Mouse (Mus musculus): Measurements from ENCODE around the gene Coro1c.

Coro1c gene

GRCm38 (mm10) chr5:113883384-113883771 lies 25.2 kb downstream of the Coro1c start:
- no peak for DNase-seq (ENCODE audit: low spot score in 2 of 2)

GRCm38 (mm10) chr5:113882566-113883383 lies 25.8 kb downstream of the Coro1c start:
- no peak for DNase-seq (ENCODE audit: low spot score in 2 of 2)

DNA sequence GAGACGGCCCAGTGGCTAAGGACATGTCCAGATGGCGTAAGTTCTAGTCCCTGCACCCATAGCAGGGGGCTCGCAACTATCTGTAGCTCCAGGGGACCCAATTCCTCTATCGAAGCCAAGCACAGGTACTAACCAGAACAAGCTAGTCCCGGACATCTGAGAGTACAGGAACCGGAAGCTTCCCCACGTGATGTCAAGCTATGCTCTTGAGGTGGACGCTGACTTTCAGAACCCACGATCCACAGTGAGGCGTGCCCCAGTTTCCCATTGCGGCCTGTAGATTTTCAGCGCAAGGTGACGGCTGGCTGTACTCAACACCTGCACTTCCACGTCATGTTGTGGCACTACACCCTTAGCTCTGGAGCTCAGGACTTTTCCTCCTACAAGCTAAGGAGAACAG lies 27.4 kb downstream of the Coro1c start:
- DNase-seq (ENCODE audit: low spot score in 2 of 2): no peak

- DNase-seq (ENCODE audit: low spot score in 2 of 2): peak; percentile 48 to 65
These were observed 29.5 kb downstream of the Coro1c start for GRCm38 (mm10) chr5:113878943-113879617.

DNA sequence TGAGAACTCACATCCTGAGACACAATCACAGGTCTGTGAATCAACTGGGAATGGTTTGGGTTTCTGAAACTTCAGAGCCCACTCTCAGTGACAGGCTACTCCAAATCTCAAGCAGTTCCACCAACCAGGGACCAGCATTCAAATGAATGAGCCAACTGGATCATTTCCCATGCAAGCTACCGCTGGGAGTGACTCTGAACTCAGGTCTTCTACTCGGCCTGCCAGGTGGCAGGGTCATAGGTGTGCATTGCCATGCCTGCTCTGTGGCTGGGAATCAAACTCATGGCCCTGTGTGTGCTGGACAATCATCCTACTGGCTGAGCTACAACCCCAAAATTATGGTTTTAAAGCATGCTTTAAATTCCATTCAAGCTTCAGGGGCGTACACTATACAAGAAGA lies 31.0 kb downstream of the Coro1c start:
- DNase-seq (ENCODE audit: low spot score in 2 of 2): no peak

GRCm38 (mm10) chr5:113876176-113876575 lies 32.4 kb downstream of the Coro1c start:
- DNase-seq (ENCODE audit: low spot score in 2 of 2): no peak

- no peak for DNase-seq (ENCODE audit: low spot score in 2 of 2)
These were observed 32.9 kb downstream of the Coro1c start for GRCm38 (mm10) chr5:113875625-113876024.

DNA sequence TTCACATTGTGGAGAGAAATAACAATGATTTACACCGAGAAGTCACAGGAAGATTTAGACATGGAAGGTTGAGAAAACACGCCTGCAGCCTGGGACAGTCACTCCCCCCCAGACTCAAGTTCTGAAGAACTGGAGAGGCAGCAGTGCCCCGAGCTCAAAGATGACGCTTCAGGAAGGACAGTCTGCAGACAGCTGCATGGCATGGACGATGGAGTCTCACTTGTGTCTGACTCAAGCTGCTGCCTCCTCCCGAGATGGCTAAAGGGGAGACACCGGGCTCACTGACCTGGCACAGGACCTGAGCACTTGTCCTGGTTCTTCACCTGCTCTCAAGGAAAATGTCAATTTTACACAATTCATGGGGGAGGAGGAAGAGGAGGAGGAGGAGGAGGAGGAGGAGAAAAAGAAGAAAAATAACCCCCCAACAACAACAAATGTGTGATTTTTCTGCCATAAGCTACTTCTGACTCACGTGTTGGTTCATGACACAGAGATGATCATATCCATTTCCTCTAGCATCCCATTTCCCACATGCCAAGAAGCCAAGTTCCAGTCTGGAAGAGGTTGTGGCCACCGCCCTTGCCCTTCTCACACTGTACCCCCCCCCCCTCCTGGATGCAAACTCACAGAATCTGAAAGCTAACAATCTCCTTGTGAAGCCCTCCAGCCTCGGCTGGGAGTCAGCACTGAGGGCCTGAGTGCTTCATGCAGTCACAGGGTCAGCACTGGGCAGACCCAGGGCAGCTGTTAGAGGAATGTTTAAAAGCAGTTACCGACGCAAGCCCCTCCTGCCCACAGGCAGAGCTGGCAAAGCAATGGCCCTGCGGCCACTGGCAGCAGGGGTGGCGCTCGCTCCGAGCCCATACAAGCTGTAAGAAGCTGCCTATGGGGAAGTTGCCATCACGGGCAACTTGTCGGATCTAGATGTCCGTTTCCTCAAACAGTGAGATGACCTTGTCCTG lies 34.2 kb downstream of the Coro1c start:
- DNase-seq (ENCODE audit: low spot score in 2 of 2): no peak

DNA sequence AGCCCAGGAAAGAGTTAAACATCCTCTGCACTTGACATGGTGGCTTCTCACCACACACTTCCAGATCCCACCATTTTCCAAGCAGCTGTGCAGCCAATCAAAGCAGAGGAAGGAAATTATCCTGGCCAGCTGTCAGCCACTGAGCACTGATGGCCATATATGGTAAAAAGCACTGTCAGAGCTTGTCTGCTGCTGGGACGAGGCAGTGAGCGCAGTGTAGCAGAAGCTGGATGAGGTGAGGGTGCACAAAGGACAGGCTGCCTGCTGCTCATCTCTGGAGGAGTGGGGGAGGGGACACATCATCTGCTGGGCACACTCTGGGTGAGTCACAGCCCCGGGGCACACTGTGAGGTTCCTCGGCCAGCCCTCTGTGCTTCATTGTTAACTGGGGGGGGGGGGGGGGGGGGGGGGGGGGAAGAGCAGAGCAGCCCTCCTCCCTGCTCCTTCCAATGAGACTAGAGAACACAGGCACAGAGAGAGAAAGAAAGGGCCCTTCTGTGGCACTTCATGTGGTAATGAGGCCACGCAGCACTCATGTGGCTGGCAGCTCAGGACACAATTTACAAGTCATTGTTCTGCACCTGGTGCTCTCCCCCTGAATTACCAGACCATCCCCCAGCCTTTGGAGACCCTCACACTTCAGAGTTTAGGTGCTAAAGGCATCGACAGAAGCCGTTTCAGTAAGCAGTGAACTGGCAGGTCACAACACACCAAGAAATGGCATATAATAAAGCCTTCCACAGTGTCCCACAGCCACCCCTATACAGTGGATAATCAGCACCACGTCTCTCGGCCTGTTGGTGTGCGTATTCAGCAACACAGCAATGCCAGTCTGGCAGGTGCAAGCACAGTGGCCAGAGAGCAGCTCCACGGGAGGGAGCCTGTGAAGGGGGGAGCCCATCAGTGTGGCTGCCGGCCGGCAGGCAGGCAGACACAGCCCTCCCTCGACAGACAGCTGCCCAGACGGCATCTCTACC lies 35.3 kb downstream of the Coro1c start:
- DNase-seq (ENCODE audit: low spot score in 2 of 2): peak in 1 of 2 experiments; percentile 58

GRCm38 (mm10) chr5:113871903-113872548 lies 36.5 kb downstream of the Coro1c start:
- no peak for DNase-seq (ENCODE audit: low spot score in 2 of 2)

GRCm38 (mm10) chr5:113870393-113871040 lies 38.0 kb downstream of the Coro1c start:
- no peak for DNase-seq (ENCODE audit: low spot score in 2 of 2)

- DNase-seq (ENCODE audit: low spot score in 2 of 2): peak in 1 of 2 experiments; percentile 52
These were observed 39.4 kb downstream of the Coro1c start for GRCm38 (mm10) chr5:113869132-113869531.

DNA sequence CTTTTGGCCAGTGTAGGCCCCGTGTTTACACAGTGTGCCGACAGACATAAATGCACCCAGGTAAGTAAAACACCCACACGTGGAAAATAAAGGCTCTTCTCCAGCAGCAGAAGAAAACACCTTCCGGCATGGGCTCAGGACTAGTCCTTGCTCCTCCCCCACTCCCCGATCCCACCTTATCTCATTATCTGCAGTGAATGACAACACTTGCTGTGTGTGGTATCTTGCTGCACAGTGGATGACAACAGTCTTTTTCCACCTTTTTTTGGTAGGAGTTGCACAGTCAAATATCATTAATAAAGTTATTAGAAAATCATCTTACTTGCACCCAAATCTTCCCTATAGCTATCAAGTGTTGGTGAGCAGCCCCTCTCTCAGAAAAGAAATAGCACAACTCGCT lies 43.6 kb downstream of the Coro1c start:
- no peak for DNase-seq (ENCODE audit: low spot score in 2 of 2)

GRCm38 (mm10) chr5:113863994-113864393 lies 44.6 kb downstream of the Coro1c start:
- DNase-seq (ENCODE audit: low spot score in 2 of 2): no peak

- no peak for DNase-seq (ENCODE audit: low spot score in 2 of 2)
These were observed 46.1 kb downstream of the Coro1c start for GRCm38 (mm10) chr5:113862418-113862817.

GRCm38 (mm10) chr5:113861294-113861693 lies 47.3 kb downstream of the Coro1c start:
- DNase-seq (ENCODE audit: low spot score in 2 of 2): no peak

DNA sequence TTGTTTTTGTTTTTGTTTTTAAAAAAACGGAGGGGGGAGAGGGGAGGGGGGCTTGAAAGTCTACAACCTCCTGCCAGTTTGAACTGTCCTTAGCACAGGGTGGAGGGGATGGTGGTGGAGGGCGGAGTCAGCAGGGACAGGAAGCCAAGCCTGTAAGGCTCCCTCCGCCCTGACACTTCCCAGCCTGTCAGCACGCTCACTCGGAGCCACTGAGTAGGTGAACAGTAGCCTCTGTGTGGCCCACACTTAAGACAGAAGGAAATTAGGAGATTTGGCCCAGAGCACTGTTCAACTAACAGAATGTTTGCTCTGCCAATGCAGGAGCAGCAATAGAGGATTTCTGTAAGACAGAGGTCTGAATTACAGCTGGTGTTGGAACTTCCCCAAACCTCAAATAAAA lies 49.6 kb downstream of the Coro1c start:
- DNase-seq (ENCODE audit: low spot score in 2 of 2): peak in 1 of 2 experiments; percentile 40

GRCm38 (mm10) chr5:113858550-113858949 lies 50.0 kb downstream of the Coro1c start:
- DNase-seq (ENCODE audit: low spot score in 2 of 2): no peak

- no peak for DNase-seq (ENCODE audit: low spot score in 2 of 2)
These were observed 50.9 kb downstream of the Coro1c start for GRCm38 (mm10) chr5:113857631-113858030.

DNA sequence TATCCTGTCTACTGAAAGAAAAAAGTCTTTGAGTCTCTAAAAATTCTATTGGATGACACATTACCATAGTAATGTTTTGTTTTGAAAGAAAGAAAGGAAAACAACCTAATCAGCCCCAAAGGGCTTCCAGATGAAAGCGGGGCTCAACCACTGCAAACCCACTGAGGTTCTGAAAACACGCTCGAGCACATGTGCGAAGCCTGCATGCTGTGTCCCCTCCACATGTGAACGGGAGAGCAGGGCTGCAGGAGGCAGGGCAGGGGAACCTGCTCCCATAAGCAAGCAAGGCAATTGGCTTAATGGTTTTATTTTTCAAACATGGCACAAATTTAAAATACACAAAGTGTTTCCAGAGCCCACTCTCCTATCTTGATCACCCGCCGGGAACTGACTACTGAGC lies 51.9 kb downstream of the Coro1c start:
- no peak for DNase-seq (ENCODE audit: low spot score in 2 of 2)
